Mouse (Mus musculus): Measurements from ENCODE around the gene Vps53.

DNA sequence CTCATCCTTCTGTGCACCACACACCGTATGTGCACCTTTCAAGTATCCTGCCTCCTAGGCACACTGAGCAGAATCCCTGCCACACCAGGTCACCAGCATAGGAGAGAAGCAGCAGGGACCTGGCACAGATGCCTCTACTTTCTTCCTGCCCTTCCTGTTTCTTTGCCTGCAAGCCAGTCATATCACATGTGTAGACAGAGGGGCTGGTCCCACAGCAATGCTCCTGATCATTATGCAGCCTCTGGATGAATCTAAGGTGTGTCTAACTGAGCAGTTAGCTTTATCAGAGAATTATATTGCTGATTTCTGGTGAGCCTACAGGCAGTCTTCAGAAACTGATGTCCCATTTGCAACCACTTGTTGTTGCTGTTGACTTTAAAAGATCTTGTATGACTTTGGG, 34.3 kb downstream of the Vps53 start:
- no peak for TF ChIP-seq CTCF (IDR thresholded peaks at IDR 0.05; ENCODE audit: borderline replicate concordance, extremely low read depth, insufficient read depth, insufficient read length)
- no peak for TF ChIP-seq POLR2A (IDR thresholded peaks at IDR 0.05; ENCODE audit: borderline replicate concordance, extremely low read depth, insufficient read depth, insufficient read length, poor library complexity, severe bottlenecking)

Measured in brain, embryonic 14.5 days (tissue).